Mouse (Mus musculus): ENCODE results near the gene 4931406C07Rik.

Gene 4931406C07Rik

DNA sequence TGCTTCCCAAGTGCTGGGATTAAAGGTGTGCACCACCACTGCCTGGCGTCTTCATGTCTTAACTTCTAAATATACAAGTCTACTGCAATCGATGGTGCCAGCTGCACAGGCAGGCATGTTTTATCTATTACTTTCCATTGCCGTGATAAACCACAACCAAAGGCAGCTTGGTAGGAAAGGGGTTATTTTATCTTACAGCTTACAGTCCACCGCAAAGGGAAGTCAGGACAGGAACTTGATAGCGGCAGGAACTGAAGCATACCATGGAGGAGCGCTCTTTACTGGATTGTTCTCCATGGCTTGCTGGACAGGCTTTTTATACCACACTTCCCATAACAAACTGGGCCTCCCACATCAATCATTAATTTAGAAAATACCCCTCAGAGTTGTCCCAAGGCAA, 17.0 kb downstream of the 4931406C07Rik start:
- DNase-seq (ENCODE audit: low read depth, low spot score), result no peak

DNA sequence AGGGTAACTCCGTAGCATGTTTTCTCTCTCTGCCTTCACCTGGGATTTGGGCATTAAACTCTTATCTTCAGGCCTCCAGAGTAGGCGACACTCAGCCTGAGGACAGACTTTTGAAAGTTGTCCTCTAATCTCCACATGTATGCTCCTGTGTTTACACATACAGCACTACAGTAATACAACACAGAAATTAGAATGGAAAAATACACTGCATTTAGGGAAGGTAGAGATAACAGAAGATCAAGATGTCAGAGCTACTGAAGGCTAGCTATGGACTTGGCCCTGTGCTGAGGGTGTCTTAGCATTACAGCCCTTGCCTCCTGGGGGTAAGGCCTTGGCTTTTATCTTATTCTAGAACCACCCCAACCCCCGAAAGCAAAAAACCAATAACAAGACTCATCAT, 17.8 kb downstream of the 4931406C07Rik start:
- DNase-seq (ENCODE audit: low read depth, low spot score), result no peak

DNA sequence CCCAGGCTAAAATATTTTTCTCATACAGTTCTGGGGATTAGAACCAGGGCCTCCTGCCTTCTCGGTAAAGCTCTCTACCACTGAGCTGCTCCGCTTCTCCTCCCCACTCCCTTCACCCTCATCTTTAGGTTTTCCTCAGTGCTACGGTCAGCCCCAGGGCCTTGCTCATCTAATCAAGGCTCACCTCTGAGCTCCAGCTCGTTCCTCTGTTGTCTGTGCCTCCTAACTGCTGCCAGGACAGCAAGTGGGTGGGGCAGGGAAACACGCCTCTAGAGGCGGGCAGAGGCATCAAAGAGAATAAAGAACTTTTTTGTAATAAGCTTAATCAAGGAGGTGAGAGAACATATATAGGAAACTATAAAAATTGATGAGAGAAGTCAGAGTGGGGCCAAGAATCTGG, 18.4 kb downstream of the 4931406C07Rik start:
- no peak for DNase-seq (ENCODE audit: low read depth, low spot score)

DNA sequence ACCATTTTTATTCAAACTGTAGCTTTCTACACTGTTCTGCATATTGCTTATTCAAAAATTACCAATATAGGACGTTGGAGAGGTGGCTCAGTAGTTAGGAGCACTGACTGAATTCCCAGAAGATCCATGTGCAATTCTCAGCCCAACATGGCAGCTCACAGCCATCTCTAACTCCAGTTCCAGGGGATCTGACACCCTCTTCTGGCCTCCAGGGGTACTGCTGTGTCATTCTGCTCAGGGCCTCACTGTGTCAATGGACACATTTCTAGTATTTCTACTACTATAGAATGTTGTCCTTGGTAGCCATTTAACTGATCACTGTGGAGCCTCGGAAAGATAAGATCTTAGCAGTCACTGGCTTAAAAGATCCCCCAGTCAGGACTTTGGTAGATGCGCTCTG, 20.8 kb downstream of the 4931406C07Rik start:
- no peak for DNase-seq (ENCODE audit: low read depth, low spot score)

DNA sequence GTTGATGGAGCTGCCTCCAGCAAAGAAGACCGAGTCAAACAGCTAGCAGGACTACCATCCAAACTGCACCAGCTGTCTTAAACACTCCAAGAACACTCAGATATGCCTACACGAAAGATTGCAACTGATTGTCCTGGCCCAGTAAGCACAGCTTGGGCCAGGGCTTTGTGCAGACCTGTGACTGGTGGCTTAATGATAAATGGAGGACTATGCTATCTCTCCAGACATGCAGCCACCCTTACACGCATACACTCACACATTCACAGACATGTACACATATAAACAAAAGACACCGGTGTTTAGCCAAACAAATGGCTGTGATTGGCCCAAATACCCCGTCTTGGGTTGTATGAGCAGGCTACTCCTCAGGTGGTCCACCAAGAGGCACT, 25.8 kb downstream of the 4931406C07Rik start:
- no peak for DNase-seq (ENCODE audit: low read depth, low spot score)

DNA sequence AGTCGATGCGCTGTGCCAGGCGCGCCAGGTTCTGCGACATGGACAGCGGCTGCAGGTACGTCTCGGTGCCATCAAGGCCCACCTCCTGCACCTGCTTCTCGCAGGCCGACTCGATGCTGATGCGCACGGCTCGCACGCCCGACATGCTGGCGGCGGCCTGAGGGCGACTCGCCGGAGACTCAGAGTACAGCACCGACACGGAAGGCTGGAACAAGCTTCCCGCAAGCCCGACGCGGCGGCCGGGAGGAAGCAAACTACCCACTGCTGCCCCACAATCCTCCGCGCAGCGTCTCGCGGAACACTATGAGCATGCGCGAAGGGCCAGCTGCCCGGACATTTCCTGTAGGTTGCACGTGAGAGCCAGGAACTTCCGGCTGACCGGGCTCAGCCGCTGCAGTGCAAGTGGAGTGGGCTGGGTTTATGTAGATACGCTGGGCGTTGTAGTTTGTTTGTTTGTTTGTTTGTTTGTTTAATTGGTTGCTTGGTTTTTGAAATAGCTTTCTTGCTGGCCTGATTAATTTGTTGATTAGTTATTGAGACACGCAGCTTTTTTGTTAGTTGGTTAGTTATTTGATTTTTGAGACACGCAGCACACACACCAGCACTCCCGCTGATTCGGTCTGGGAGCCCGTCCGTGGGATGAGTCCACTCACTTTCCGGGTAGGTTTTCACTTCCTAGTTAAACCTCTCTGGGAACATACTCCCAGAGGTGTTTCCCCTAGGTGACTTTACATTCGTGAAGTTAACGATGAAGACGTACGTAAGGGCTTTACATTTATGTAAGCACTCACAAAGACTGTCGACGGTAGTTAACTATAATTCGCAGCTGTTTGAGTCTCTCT, 26.4 kb downstream of the 4931406C07Rik start, which contains the start of gene Med17:
Gene Med17 (minus strand): TSS at position 283 of the 842 bp plus-strand sequence.
- DNase-seq (ENCODE audit: low read depth, low spot score), result peak; percentile 95

DNA sequence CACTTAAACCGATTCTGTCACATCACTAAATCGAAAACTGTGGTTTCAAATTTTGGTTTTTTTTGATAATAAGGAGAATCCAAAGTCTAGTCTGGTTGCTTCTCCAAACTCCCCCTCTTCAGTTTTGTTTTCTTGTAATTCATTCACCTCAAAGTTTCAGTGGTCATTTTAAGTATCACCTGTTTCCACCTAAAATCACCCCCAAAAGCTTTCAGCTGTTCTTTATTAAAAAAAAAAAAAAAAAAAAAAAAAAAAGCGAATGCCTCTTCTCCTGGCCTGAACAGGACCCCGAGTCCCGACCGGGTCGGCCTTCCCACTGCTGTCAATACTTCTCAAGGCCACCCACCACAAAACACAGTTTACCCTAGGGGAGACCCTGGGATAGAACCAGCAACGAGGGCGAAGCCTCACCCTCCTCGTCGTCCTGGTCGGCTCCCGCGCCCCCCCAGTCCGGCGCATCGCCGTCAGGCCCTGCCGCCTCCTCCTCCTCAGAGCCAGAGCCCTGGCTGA, 27.1 kb downstream of the 4931406C07Rik start:
- DNase-seq (ENCODE audit: low read depth, low spot score), result no peak

DNA sequence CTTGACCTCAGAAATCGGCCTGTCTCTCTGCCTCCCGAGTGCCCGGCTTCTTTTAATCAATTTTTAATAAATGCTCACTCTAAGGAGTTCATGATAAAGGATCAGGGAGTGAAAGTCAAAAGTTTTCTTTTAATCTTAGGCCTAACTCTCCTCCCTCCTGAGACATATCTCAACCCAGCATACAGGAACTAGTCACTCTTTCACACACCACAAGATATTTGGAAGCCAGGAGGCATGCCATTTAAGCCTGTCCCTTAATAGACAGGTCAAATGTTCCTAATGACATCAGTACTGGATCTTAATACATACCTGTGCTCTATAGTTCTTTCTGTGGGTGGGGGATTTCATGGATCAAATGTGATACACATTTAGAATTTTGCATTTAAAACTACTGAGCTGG, 27.9 kb downstream of the 4931406C07Rik start:
- DNase-seq (ENCODE audit: low read depth, low spot score), result no peak

DNA sequence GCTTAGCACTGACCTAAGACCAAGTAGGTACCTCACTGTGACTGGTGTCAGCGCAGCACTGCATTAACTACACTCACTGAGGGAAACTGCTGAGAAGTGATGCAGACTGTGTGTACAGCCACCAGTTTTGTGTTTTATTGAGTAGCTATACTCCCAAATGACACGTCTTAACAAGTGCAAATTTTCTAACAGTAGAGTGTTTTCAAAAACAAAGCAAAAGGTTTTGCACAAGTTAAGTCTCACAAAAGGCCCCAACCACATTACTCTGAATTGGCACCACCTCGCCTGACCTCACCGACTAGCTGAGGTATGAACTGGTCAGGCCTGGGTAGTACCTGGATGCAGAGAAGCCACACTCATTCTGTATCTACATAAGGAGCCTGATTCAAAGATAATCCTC, 29.4 kb downstream of the 4931406C07Rik start:
- no peak for DNase-seq (ENCODE audit: low read depth, low spot score)

DNA sequence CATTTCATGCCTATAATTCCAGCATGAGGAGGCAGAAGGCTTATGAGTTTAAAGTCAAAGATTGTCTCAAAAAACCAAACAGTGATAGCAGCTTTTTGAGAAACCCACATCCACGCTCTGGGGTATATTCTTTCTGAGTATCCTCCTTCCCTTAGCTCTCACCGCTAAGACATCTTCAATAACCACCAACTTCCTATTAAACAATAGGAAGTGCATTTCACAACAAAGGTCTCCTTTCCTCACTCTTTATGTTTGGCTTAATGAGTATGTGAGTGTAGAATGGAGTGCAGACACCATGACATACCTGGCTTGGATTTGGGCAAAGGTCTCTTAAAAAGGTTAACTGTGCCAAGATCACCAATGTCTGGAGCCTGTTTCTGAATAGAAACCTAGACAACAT, 32.3 kb downstream of the 4931406C07Rik start:
- DNase-seq (ENCODE audit: low read depth, low spot score), result no peak

DNA sequence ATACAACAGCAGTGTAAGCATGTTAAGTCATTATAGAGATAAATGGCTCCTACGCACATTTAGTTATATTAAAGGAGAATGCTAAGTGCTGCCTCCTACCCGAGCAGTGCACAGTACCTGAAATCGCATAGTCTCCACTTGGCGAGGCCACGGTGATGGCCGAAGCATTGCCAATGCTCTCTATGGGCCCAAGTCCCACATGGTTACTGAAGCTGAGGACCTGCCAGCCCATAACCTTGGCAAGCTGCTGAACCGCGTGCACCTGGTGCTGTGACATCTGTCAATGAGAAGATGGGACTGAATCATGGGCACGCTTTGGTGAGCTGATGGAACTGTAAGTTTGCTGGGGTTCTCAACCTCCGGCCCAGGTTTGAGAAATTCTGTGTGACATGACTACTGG, 42.8 kb downstream of the 4931406C07Rik start:
- no peak for DNase-seq (ENCODE audit: low read depth, low spot score)

DNA sequence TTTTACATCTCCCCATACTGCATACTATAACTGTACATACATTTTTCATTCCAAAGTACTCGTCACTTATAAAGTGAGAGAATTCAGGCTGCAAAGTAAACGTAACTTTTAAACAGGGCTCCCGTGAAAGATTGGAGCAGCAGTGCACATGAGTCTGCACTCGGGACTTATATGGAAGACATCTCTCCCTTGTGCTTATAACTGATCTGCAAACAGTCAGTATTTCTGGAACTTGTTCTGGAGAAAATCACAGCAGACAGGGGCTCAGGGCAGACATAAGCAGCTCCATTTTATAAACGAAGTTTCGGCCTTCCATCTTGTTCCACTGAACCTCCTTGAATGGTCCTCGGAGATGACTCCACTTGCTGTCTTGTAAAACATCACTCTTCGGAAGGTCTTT, 44.3 kb downstream of the 4931406C07Rik start:
- no peak for DNase-seq (ENCODE audit: low read depth, low spot score)

DNA sequence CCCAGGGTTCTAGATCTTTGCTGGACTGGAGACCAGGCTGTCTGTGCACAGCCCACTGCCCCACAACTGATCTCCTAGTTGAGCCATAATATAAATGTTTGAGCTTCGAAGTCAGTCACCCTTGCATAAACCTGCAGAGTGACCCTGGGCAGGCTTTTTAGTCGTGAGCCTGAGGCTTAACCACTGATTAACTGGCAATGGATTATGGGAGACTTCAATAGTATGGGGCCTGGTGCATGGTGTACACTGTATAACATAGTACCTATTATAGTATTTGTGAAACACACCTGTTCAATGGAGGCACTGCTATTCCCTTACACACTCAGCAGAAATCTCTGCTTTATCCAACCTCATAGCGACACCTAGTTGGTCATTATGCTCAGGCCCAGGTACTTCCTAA, 50.0 kb downstream of the 4931406C07Rik start:
- no peak for DNase-seq (ENCODE audit: low read depth, low spot score)

DNA sequence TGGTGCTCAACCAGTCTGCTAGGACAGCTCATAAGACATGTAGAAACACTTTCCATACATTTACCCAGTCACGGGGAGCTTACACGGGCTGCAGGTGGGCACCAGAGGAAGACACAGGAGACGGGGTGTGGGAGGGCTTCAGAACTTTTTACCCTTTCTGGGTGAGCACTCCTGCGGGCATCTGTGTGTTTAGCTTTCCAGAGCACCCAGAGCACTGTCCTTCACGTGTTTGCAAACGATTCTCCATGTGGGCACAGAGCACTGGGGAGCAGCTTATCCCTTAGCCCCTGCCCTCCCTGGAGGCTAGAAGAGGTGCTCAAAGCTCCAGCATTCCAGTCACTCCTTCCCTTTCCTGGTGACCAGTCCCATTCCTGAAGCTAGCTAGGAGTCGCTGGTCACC, 51.7 kb downstream of the 4931406C07Rik start:
- DNase-seq (ENCODE audit: low read depth, low spot score), result no peak

DNA sequence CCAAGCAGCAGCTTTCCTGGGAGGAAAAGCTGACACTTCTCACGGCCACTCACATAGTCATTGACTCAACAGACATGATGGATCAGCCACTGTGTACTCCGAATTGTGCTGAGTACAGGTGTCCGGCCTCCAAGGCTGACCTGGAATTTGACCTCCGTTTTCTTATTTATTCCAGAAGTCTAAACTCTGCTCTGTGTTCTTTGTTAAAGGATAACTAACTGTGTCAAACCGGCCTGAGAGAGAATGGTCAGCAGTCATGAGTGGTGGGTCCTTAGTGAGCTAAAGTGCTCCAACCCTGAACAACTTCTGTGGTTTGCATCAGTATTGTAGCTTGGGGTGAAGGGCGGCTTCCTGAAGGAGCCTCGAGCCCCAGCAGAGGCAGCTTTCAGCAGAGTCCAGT, 54.1 kb downstream of the 4931406C07Rik start:
- no peak for DNase-seq (ENCODE audit: low read depth, low spot score)

DNA sequence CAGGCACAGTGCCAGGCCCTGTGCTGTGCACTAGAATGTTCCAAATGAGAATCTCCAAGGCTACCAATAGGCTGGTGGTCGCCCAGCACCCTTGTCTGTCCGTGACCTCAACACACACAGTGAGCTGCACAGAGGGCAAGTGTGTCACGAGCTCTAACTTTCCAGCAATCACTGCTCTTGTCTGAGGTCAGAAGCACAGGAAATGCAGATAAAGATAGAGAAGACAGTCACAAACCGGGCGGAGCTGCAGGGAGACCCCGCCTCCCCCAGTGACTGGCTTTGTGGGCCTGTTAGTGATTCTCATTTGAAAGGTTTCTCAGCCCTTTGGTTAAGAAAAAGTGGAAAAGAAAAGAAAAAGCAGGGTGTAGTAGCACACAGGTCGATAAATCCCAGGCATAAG, 55.9 kb downstream of the 4931406C07Rik start:
- DNase-seq (ENCODE audit: low read depth, low spot score), result no peak

DNA sequence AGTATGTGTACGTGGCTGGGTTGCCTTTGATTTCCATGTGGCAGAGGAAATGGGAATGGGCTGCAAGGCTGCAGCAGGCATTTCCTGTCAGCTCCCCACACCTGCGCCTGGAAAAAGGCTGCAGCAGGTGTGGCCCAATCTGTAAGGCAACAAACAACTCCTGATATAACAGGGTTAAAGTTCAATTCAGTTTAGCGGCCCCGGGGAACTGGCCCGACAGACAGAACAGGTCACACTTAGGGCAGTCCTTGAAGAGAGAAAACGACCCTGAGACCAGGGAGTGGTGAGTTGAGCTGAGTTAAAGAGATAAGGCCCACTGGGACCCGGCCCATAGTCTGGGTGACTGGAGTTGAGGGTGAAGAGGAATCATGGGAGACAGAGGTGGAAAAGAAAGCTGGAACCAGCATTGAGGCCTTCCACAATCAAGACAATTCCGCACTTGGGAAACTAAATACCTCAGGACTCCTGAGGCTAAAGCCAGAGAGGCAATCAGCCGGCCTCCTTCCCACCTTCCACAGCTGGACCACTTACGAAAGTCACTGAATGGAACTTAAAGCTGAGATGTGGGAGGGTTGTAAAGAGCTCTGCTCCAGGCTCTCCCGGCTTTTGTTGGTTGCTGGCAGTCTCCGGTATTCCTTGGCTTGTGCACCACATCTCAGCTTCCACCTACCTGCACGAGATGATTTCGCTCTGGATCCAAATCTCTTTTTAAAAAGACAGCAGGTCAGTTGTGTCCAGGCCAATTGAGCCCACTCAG, 60.8 kb downstream of the 4931406C07Rik start:
- DNase-seq (ENCODE audit: low read depth, low spot score), result no peak

DNA sequence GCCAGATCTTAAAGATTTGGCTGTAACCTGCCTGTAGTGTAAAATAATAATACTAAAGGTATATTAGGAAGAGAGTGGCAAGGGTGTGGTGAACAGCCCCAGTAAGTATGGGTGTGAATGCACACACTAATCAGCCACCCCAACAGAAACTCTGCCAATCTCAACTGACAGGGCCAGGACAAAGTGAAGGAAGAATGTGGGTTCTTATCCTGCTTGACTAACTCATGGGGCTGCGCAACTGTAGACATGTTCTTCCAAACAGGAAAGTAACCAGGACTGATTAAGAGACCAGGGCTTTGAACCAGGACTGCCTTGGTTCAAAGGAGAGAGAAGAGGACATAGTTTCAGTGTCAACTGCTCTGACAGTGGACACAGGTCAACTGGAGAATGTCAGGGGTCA, 64.1 kb downstream of the 4931406C07Rik start:
- DNase-seq (ENCODE audit: low read depth, low spot score), result no peak

DNA sequence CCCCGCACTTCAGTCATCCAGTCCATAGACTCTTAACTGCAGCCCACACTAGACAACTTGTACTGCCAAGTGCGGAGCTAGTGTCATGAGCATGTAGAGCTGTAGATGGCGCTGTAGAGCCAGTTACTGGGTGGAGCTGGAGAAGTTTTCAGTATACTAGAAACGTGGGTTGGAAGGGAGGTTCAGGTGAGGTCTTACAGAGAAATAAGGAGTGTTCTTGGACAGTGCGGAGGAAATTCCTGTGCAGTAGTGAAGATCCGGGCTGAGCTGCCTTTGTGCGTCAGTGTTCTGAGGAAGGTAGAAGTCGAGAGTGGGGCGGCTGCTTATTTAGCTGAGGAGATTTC, 64.7 kb downstream of the 4931406C07Rik start:
- DNase-seq (ENCODE audit: low read depth, low spot score), result no peak

DNA sequence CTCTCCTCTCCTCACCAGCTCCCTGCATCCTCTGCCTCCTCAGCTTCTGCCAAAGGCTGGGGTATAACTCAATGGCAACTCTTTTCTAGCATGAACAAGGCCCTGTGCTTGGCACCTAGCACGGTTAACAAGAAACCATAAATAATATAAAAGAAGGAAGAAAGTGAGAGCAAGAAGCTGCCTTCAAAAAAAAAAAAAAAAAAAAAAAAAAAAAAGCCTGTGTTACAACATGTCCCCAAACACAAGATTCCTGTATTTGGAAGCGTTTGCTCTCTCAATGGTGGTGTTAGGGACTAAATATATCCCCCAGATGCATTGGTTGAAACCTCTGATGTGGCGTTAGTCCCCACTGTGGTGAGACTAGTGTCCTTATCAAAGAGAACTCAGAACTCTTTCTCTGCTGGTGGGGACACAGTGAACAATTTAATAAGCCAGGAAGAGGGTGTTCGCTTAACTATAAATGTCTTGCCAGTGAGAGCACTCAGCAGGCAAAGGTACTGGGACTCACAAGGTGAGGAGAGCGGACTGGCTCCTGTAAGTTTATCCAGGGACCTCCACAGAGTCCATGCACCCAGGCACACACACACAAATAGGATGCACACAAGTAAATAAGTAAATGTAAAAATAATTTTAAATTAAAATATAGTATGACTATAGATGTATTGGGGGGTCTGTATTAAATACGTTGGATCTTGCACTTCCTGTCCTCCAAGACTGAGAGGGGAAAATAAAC, 65.2 kb downstream of the 4931406C07Rik start:
- no peak for DNase-seq (ENCODE audit: low read depth, low spot score)

DNA sequence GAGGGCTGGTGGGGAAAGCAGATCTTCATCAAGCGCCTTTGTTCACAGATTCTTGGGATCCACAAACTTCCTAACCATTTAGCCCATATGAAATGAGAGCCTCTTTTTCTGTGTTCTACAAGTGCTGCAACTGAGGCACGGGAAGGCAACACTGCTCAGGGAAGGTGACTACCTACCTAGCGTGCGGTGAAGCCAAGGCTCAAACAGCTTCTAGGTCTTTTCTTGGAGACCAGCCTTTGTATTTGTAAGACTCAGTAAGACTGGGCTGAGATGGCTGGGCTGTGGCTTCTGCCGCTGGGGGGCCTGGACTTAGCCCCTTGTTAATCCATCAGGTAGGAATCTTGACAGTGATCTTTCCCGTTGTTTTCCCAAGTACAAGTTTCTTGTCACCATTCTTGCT, 66.2 kb downstream of the 4931406C07Rik start:
- DNase-seq (ENCODE audit: low read depth, low spot score), result no peak

Data from skeletal muscle tissue, adult 2 months (tissue).